Mouse (Mus musculus) stomach, postnatal 0 days (tissue): ENCODE results near the gene Creb3l4.

ENCODE experiments used
- CTCF ChIP-seq: IDR thresholded peaks from 2 replicates; pipeline ENCODE4 v1.5.1; 2016; ENCODE audit warnings: antibody characterized with exemption, low read depth, mild to moderate bottlenecking, moderate library complexity
- EP300 ChIP-seq: optimal IDR thresholded peaks from 2 replicates; pipeline ENCODE3; 2016; ENCODE audit warnings: antibody characterized with exemption

GRCm38 (mm10) chr3:90224331-90224730, 19.0 kb downstream of the Creb3l4 start:
- TF ChIP-seq EP300 (no peak), CTCF (peak; percentile 34; the same call in 1 of the 2 replicates)
